Mouse (Mus musculus): Measurements from ENCODE around the gene Phactr2. TPM values are rescaled to one million over a fixed set of nuclear protein-coding genes. Genes with fewer than 3 reads are reported as not detected.
"Not testable (repeated sequence)": the region's sequence is repeated elsewhere in the genome, so short reads cannot be mapped to it uniquely, and the experiment has no call there.

Phactr2 gene
- 31.2 and 40.1 TPM in 2 replicates for total RNA-seq (2015)
- 30.1 and 40.2 TPM in 2 replicates for total RNA-seq (2017)

DNA sequence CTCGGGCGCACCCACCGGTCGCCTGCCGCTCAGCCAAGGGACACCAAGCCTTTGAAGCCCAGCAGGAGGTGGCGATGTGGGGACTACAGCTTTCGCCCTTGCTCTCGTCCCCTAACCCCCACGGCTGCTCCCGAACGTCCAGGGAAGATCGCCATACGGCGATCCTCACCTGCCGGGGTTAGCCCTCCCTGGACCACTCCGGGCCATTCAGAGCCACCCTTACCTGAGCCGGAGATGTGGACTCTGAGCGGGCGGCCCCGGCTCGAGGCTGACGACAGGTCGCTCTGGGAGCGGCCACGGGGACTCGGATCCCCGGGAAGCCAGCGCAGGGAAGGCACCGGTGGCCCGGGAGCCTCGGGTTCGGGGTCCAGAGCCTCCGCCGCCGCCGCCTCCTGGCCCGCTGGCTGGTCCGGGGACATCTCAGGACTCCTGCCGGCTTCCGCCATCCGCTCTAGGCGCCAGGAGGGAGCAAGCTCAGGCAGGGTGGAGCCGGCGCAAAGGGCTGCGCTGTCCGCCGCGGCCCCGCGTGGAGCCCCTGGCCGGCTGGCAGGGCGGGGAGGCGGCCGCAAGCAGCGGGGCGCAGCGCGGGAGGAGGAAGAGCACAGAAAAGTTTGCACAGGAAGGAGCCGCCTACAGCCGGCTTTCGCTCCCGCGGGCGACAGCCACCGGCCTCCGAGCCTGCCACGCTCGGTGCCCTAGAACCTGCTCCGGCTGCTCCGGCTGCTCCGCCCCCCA lies at the start of gene Phactr2:
TSS of gene Phactr2 (minus strand) at position 580 of the 735 bp plus-strand sequence.
- ATAC-seq (ENCODE audit: poor library complexity, severe bottlenecking): peak; percentile 76

GRCm38 (mm10) chr10:13521857-13522256 lies 47.6 kb upstream of the Phactr2 start:
- ATAC-seq (ENCODE audit: poor library complexity, severe bottlenecking): no peak

DNA sequence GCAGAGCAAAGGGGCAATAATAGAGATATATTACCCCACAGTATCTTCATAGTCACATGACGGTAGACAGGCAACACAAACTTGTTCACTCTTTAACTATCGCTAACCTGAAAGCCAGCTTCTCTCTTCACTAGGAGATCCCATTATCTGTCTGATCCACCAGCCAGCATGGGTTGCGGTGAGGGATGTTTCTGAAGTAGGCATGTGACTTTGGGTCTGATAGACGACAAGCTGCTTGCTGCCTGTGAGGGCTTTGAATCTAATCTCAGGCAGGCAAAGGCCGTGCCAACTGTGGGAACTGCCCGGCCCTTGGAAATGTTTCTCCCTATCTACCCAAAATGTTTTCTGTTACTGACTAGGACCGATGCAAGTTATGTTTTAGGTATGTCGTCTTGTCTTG lies 28.2 kb upstream of the Phactr2 start:
- ATAC-seq (ENCODE audit: poor library complexity, severe bottlenecking): no peak

DNA sequence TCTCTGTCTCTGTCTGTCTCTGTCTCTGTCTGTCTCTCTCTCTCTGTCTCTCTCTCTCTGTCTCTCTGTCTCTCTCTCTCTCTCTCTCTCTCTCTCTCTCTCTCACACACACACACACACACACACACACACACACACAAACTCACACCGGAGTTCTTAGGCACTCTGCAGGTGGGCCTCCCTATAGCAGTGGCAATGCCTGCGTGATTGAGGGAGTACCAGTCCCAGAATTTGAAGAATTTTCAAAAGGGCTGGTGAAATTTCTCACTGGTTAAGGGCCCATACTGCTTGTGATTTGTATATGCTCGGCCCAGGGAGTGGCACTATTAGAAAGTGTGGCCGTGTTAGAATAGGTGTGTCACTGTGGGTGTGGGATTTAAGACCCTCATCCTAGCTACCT lies 27.3 kb upstream of the Phactr2 start:
- not testable (repeated sequence) for ATAC-seq (ENCODE audit: poor library complexity, severe bottlenecking)

DNA sequence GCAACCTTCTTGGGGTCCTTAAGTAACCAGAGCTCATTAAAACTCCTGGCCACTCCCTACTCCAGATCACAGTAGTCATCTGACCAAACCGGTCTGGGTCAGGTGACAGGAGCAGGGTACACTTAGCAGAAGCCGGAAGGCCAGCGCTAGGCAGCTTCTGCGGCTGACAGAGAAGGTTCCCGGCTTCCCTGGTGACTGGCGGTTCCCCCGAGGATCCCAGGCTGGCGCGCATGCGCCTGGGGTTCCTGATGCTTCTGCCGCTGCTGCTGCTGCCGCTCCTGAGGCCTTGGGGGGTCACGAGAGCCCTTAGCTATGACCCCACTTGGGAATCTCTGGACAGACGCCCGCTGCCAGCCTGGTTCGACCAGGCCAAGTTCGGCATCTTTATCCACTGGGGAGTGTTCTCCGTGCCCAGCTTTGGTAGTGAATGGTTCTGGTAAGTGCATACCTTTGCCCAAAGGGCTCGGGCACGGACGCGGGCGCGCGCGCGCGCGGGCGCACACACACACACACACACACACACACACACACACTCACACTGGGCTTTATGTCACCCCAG lies 26.8 kb upstream of the Phactr2 start:
- ATAC-seq (ENCODE audit: poor library complexity, severe bottlenecking): peak; percentile 89

DNA sequence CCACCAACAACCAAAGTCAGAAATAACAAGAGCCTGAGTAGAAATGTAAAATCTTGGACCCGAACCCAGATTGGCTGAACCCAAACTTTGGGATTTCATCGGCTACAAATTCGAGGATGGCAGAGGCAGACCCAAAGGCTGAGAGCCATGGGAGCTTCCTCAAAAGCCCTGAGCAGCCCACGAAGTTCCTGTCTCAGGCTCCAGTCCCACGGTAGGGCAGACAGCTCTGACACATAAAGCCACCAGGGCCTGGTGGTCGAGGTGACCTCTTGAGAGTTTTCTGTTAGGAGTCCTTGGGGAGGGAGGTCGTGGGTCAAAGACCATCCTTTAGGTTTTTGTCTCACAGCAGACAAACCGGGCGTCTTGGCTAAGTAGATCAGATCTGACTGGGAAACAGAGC lies 26.3 kb upstream of the Phactr2 start:
- peak; percentile 59 for ATAC-seq (ENCODE audit: poor library complexity, severe bottlenecking)

DNA sequence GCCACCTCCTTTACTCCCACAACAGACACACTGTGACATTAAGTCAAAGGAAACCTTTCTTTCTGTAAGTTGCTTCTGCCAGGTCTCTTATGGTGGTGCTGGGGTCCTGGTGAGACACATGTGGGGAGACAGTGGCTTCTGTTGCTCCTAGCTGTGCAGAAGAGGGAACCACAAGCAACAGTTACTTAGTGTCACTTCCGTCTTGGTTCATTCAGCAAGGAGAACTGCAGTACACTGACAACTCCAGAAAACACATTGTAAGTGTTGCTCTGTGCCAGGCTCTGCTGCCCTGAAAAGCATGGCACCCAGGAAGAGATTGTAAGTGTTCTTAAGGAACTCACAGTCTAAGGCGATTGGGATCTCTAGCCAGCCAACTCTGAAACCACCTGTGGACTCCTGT lies 25.1 kb upstream of the Phactr2 start, which contains the start of gene Fuca2:
TSS of gene Fuca2 (plus strand) at position 210 of the 400 bp plus-strand sequence.
- ATAC-seq (ENCODE audit: poor library complexity, severe bottlenecking): peak; percentile 57

DNA sequence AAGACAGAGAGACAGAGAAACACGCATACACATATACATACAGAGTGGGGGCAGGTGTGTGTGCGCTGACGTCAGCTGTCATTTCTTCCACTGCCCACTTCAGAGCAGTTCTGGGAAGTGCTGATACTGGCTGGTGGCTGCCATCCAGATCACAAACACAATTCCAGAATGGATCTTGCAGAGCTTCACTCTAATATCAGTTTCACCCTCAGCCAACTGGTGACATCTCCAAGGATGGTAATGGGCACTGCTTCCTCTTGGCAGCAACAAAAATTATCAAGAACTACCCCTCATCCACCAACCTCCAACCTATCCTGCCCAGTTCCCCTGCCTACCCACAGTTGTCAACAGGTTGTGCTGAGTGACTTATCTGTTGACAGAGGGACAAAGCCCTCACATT lies 22.1 kb upstream of the Phactr2 start:
- ATAC-seq (ENCODE audit: poor library complexity, severe bottlenecking): no peak

GRCm38 (mm10) chr10:13493978-13494686 lies 19.9 kb upstream of the Phactr2 start:
- no peak for ATAC-seq (ENCODE audit: poor library complexity, severe bottlenecking)

DNA sequence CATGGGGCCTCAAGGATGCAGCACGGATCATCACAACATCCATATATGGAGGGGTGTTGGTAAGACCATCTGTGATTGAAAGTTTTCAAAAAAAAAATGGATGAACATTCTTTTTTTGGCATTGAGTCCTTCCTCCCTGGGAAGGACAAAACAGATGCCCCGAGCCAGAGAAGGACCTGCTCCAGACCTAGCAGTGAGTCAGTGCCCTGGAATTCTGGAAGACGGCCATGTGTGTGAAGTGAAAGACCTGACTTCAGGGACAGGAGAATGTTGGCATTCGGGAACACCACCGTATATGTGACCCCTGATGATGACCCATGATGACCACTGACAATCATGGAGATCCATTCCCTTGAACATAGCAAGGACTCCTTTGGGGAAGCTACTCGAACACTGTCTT lies 15.5 kb upstream of the Phactr2 start:
- no peak for ATAC-seq (ENCODE audit: poor library complexity, severe bottlenecking)

- no peak for ATAC-seq (ENCODE audit: poor library complexity, severe bottlenecking)
Measured at GRCm38 (mm10) chr10:13485958-13486357, 11.7 kb upstream of the Phactr2 start.

DNA sequence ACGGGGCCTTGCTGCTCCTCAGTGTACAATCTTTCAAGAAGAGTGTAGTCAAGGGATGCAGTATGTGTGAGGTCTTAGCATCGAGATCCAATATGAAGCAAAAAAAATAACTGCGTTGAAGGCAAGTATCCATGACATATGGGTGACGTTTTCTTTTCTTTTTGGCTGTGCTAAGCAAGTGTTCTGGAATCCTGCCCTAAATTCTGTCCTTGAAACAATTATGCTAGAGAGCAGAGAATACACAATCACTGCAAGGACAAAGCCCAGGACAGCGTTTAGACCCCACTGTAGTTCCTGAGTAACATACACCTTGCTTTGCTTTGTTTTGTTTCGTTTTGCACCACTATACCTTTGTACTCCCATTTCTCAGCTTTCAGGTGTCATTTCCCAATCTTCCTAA lies 5.1 kb upstream of the Phactr2 start:
- ATAC-seq (ENCODE audit: poor library complexity, severe bottlenecking): no peak

GRCm38 (mm10) chr10:13475121-13475520 lies 909 bp upstream of the Phactr2 start:
- no peak for ATAC-seq (ENCODE audit: poor library complexity, severe bottlenecking)

GRCm38 (mm10) chr10:13474568-13474955 lies 350 bp upstream of the Phactr2 start:
- 0 out of 2 replicates have a peak, but pooled peaks have one; percentile 1 for ATAC-seq (ENCODE audit: poor library complexity, severe bottlenecking)

GRCm38 (mm10) chr10:13473287-13473832 lies 852 bp downstream of the Phactr2 start:
- no peak for ATAC-seq (ENCODE audit: poor library complexity, severe bottlenecking)

DNA sequence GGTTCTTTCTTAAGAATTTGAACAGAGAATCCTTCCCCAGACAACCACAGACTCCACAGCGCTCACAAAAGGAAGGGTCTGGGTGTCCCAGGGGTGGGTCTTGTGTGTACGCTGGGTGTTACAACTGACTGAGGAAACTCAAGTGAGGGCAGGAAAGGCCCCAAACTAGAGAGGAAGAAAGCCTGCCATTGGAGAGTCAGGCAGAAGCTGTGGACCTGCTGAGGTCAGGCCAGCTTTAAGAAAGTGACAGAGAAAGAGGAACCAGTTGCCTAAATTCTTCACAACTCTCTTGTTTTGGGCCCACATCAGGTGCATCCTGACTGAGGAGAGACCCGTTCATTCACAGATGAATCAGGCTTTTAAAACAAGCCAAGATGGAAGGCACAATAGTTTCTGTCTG lies 4.0 kb downstream of the Phactr2 start:
- ATAC-seq (ENCODE audit: poor library complexity, severe bottlenecking): peak; percentile 67

DNA sequence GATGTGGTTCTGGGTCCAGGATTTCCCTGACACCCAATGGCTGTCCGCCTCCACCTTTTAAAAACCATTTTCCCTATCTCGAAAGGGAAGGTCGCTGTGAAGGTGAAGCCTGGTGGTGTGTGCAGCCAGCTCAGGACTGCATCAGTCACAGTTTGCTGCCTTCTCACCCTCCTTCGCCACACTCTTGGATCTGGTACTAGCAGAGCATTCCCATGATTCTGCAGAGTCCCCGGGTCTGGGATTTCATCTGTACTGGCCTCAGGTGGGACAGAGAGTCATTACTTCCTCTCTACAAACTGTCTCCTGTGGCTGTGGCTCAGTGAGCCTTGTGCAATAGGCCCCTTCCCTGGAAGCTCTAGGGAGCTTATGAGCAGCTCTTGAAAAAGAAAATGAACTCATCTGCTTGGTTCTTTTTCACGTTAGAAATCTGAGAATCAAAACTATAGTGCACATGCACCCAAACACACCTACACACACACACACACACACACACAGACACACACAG lies 6.1 kb downstream of the Phactr2 start:
- ATAC-seq (ENCODE audit: poor library complexity, severe bottlenecking): peak; percentile 37; the same call in 1 of the 2 replicates

- no peak for ATAC-seq (ENCODE audit: poor library complexity, severe bottlenecking)
Measured at GRCm38 (mm10) chr10:13466925-13467324, 7.3 kb downstream of the Phactr2 start.

- peak; percentile 60 for ATAC-seq (ENCODE audit: poor library complexity, severe bottlenecking)
Measured at GRCm38 (mm10) chr10:13464295-13464694, 9.9 kb downstream of the Phactr2 start.

DNA sequence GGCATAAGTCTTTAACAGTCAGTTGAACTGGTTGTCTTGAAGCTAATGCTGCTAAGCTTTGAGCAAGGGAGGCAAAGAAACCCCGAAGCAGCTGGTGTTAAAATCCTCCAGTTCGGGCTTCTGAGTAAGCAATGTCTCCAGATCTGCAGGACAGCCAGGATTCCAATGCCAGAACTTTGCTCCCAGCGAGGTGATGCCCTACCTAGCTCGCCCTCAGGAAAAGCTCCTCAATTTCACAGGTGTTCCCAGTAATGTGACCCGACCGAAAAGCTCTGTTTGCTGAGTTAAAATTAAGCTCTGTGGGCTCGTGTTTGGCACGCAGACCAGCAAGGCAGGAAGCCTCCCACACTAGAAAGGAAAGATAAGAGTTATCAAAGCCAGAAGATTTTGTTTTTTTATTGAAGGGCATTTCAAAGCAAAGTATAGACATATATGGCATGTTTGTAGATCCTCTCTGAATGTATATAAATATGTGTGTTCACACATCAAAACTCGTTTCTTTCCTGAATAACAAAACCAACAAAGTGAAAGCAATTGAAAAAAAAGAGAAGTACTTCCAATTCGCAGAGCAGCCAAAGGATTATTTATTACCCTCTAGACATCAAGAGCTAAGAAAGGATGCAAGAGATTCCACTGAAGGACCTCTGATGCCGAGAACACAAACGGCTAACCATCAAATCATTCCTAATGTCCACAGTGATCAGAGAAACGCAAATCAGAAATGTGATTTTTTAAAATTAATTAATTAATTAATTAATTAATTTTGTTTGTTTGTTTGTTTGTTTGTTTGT lies 20.8 kb downstream of the Phactr2 start:
- ATAC-seq (ENCODE audit: poor library complexity, severe bottlenecking): no peak

All from megakaryocyte, adult 5-6 weeks (primary cell).